Comparison of ENCODE assay signal across 21 mouse cellular contexts in the genomic region with DNA sequence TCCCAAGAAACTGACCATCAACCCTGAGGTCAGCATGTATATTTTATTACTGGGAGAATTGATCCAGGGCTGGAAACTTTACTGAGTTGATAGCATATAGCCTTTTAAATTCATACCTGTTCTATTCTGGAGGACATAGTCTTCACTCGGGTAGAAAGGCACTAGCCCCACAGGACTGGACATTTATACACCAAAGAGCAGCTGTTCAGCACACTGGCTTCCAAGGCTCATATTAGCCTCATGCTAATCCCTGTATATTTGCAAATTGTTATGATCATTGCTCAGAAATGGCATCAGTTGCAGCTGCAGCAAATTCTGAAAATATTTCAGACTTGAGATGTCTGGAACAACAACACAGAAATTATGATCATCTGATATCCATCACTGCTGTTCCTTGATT.
"Had no signal": no experiment of that assay in that cellular context is flagged by ENCODE, and none has a peak within 500 bp of the region (broad histone marks: within the 10 kb centered on the region; RNA-seq: fewer than 3 reads in every experiment).

No protein-coding gene starts in this region.

- H3K27me3 ChIP-seq: liver, embryonic 13.5 days; liver, embryonic 15.5 days; lung, embryonic 15.5 days; megakaryocyte, embryonic 14.5 days; midbrain, embryonic 13.5 days; midbrain, embryonic 15.5 days; neural tube, embryonic 13.5 days; neural tube, embryonic 15.5 days; stomach, embryonic 15.5 days had no signal

- H3K4me3 ChIP-seq: liver, embryonic 13.5 days; liver, embryonic 15.5 days; lung, embryonic 15.5 days; megakaryocyte, embryonic 14.5 days; midbrain, embryonic 13.5 days; midbrain, embryonic 15.5 days; neural tube, embryonic 13.5 days; neural tube, embryonic 15.5 days; stomach, embryonic 15.5 days had no signal

- H3K9me3 ChIP-seq: liver, embryonic 13.5 days; liver, embryonic 15.5 days; lung, embryonic 15.5 days; megakaryocyte, embryonic 14.5 days; midbrain, embryonic 13.5 days; midbrain, embryonic 15.5 days; neural tube, embryonic 13.5 days; neural tube, embryonic 15.5 days; stomach, embryonic 15.5 days had no signal

- H3K4me1 ChIP-seq: liver, embryonic 13.5 days; liver, embryonic 15.5 days; lung, embryonic 15.5 days; megakaryocyte, embryonic 14.5 days; midbrain, embryonic 13.5 days; midbrain, embryonic 15.5 days; neural tube, embryonic 13.5 days; neural tube, embryonic 15.5 days; stomach, embryonic 15.5 days had no signal

- H3K27ac ChIP-seq: liver, embryonic 13.5 days; liver, embryonic 15.5 days; lung, embryonic 15.5 days; midbrain, embryonic 13.5 days; midbrain, embryonic 15.5 days; neural tube, embryonic 13.5 days; neural tube, embryonic 15.5 days; stomach, embryonic 15.5 days; stomach, postnatal 0 days had no signal

- H3K4me2 ChIP-seq: liver, embryonic 13.5 days; liver, embryonic 15.5 days; lung, embryonic 15.5 days; midbrain, embryonic 11.5 days; midbrain, embryonic 13.5 days; midbrain, embryonic 15.5 days; neural tube, embryonic 13.5 days; neural tube, embryonic 15.5 days; stomach, embryonic 15.5 days had no signal

- H3K36me3 ChIP-seq: liver, embryonic 13.5 days; liver, embryonic 15.5 days; lung, embryonic 15.5 days; midbrain, embryonic 13.5 days; midbrain, embryonic 15.5 days; neural tube, embryonic 13.5 days; neural tube, embryonic 15.5 days; stomach, embryonic 15.5 days had no signal

- DNase-seq: liver, embryonic 13.5 days; liver, postnatal 0 days; lung, adult 2 months; lung, postnatal 4 days; retina, postnatal 1 day; right cerebral cortex, adult 18-20 months; right cerebral cortex, postnatal 25 days; right cerebral cortex, postnatal 4 days; thymus, adult 2 months; thymus, postnatal 25 days; thymus, postnatal 4 days had no signal
